Mouse (Mus musculus): ENCODE data around the gene Srgn.

GRCm38 (mm10) chr10:62511528-62511927, 15.7 kb downstream of the Srgn start:
- TF ChIP-seq CTCF (IDR thresholded peaks at IDR 0.05) (no peak), EP300 (IDR thresholded peaks at IDR 0.05) (no peak)
